Mouse (Mus musculus) monocyte, adult 5-6 weeks (primary cell): ENCODE measurements around the gene Ccser2. TPM values are rescaled to one million over a fixed set of nuclear protein-coding genes. Genes with fewer than 3 reads are reported as not detected.
"Not testable (repeated sequence)": the region's sequence is repeated elsewhere in the genome, so short reads cannot be mapped to it uniquely, and the experiment has no call there.

ENCODE experiments used
- ATAC-seq: fragments of 153-309, 156-312 bp; replicated peaks from 2 replicates; pipeline ENCODE4 v1.8.0; 2017; ENCODE audit warnings: mild to moderate bottlenecking; ENCODE audit not compliant: low TSS enrichment, insufficient number of reproducible peaks, severe bottlenecking, poor library complexity, low FRiP score
- total RNA-seq: library from RNA; stranded (forward); fragments of 200-1000, 200-491, 200-594 nt; gene quantifications from 3 replicates; pipeline ENCODE4 v1.2.3, GENCODE M21; 2017

Ccser2 gene
- 16.0 to 36.6 TPM (median 32.1 TPM) in 3 replicates for total RNA-seq

DNA sequence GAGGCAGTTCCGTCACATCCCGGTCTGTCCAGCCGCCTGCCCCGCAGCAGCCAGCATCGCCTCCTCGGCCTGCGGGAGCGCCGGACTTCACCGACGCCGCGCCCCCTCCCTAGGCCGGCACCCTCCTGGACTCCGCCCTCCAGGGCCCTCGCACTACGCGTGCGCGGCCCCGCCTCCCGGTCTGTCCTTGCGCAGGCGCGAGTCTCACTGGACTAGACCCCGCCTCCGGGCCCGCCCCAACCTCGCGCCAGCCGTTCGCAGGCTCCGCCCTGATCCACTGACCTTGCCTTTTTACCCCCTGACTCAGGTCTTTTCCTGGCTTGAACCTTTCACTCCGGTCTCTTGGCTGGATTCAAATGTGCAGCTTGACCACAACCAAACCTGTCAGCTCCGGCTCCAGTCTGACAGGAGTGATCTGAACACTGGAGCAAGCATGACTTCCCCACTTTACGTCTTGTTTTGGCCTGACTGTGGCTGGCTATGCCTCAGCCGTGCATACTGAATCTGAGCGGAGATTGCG lies at the start of gene Ccser2:
TSS of gene Ccser2 (minus strand) at position 150 of the 520 bp plus-strand sequence.
- peak; percentile 87 for ATAC-seq

GRCm38 (mm10) chr14:37015894-37016293 lies 47.3 kb upstream of the Ccser2 start:
- no peak for ATAC-seq

GRCm38 (mm10) chr14:37013644-37014043 lies 45.1 kb upstream of the Ccser2 start:
- ATAC-seq: no peak

GRCm38 (mm10) chr14:37009686-37010085 lies 41.1 kb upstream of the Ccser2 start:
- ATAC-seq: no peak

DNA sequence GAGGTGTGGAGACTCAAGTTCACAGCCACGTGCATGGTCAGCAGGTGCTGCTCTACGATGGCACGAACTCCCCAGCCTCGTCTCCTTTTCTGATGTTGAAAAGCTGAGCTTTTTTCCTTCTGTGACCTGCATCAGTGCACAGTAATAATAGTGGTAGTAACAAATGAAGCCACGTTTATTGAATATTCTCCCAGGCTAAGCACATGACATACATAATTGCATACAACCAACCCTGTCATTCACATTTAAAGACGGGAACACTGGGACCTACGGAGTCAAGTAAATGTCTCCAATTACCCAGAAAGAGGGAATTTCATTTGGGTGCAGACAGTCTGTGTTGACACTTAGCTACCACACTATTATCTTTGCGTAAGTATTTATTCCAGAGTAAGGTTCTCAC lies 37.9 kb upstream of the Ccser2 start:
- no peak for ATAC-seq

GRCm38 (mm10) chr14:37005865-37006264 lies 37.3 kb upstream of the Ccser2 start:
- no peak for ATAC-seq

DNA sequence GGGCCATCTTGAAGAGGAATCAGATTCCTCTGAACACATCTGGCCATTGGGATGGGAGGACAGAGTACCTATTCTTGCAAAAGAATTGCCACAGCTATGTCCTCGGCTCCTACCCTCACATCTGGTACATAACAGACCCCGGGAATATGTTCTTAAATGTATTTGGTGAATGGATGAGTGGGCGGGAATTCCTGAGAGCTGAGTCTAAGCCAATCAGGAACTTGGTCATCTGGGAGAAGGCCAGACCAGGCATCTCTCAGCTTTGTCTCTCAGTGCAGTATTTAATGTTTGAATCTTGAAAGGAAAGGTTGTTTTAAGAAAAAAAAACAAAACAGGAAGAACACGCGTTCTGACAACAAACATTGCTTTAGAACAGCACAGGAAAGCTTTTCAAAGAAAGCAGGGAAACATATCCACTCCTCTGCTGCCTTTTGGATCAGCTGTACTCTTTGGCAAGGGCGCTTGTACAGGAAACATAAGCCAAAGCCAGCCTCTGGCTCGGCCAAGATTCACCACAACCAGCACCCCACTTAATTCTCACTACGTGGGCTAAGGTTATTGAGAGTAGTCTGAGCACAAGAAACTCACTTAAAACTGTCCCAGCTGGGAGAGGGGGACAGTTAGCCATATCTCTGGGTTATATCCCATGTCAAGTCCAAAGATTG lies 35.0 kb upstream of the Ccser2 start:
- ATAC-seq: no peak

GRCm38 (mm10) chr14:37002852-37003251 lies 34.3 kb upstream of the Ccser2 start:
- ATAC-seq: no peak

DNA sequence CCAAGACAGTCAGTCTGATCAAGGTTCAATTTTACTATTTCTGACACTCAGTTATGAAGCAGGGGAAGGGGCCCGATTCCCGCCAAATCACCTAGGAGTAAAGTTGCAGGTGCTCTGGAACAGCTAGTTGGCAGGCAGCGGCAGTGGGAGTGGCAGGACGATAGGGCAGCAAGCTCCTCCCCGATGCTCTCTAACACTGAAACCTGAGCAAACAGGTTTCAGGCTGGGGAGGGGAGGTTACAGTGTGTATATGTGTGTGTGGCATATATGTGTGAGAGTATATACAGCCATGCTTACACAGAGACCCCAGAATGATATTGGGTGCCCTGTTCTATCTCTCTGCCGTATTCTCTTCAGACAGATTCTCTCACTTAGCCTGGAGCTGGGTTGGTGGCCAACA lies 32.2 kb upstream of the Ccser2 start:
- ATAC-seq: not testable (repeated sequence)

- no peak for ATAC-seq
These were observed 21.2 kb upstream of the Ccser2 start for GRCm38 (mm10) chr14:36989784-36990183.

GRCm38 (mm10) chr14:36985693-36986092 lies 17.1 kb upstream of the Ccser2 start:
- ATAC-seq: no peak

- no peak for ATAC-seq
These were observed 6.4 kb upstream of the Ccser2 start for GRCm38 (mm10) chr14:36975019-36975418.

- no peak for ATAC-seq
These were observed 2.6 kb upstream of the Ccser2 start for GRCm38 (mm10) chr14:36971211-36971610.

DNA sequence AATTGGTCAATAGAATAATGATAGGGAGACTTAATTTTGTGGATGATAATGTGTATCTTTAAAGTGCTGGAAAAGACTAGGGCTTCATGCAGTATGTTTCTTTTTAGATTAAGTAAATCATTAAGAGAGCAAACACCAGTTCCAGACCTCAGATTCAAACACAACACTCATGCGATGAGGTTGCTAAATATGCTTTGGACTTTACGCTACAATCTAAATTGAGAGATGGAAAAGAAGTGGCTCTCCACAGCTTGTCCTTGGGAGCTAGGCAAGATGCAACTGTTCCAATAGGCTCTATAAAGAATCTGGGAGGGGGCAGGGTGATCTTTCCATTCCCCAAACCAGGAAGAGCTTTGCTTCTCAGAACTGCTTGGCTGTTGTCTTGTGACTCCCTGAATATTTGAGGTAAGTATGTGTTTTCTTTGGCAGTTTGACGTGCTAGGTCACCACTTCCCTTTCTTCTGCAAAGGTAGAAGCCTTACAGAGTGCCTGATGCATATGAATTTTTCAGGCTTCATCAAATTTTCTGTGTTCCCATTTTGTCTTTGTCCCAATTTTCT lies 1.4 kb upstream of the Ccser2 start:
- ATAC-seq: no peak

DNA sequence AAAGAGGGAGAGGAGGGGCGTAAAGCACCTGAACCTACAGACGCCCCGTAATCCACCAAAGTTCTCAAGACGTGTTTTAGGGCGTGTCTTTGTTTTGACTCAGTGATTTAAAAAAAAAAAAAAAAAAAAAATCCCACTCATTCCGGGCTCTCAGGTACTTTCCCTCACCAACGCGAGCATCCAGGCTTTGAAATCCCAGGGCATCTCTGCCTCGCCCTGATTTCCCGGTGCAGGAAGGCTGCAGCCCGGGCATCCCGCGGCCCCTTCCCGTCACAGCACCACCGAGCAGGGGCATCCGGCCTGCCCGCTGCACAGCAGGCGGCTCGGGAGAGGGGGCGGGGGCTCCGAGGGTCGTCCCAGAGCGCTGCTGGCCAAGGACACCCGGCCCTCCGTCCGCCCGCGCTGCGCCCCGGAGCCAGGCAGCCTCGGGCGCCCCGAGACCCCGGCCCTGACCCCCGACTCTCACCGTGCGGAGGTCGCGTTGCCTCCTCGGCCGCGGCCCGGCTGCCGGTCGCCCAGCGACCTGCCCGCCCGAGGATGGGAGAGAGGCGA lies 425 bp downstream of the Ccser2 start:
- ATAC-seq: no peak

- ATAC-seq: no peak
These were observed 3.2 kb downstream of the Ccser2 start for GRCm38 (mm10) chr14:36965421-36965820.

- peak; percentile 61 for ATAC-seq
These were observed 6.1 kb downstream of the Ccser2 start for GRCm38 (mm10) chr14:36962477-36962876.

DNA sequence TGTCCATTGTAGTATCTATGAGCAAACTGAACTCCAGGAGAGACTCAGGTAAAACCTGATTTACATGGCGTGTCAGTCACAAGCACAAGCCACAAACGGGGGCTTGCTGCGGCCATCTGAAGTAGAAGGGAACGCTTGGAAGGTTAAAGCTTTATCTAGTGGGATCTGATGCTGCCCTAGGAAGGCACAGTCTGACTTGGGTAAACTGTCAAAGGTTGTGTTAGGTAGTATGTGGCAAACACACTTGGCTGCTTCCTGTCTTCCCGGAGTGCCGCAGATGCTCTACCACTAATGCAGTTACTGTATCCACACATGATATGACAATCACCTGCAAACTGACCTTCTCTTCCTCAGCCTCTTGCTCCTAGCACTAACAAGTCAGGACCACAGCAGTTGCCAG lies 10.9 kb downstream of the Ccser2 start:
- ATAC-seq: no peak

GRCm38 (mm10) chr14:36957261-36957660 lies 11.3 kb downstream of the Ccser2 start:
- ATAC-seq: no peak

- no peak for ATAC-seq
These were observed 11.9 kb downstream of the Ccser2 start for GRCm38 (mm10) chr14:36956717-36957116.
